Mouse (Mus musculus): Measurements from ENCODE around the gene Cdk11b. TPM values are rescaled to one million over a fixed set of nuclear protein-coding genes. Genes with fewer than 3 reads are reported as not detected.
A peak's percentile ranks its signal among the peaks of the same experiment; 100 is the strongest.

Gene Cdk11b
- 26.6 and 32.5 TPM in 2 replicates for total RNA-seq (2012; rRNA removed)
- 13.0 and 15.6 TPM in 2 replicates for total RNA-seq (2014; rRNA removed)
- 82.0 and 106 TPM in 2 replicates for polyA plus RNA-seq (2012; ENCODE audit: insufficient read length, low read depth)

- H3K27me3 ChIP-seq (replicated peaks), result no peaks in the 10 kb centered on the region
- peak within 1 kb of the TSS; percentile 83 for H3K27ac ChIP-seq (ENCODE audit: insufficient read depth, low read depth)
- in situ Hi-C loops (cut with MboI; ENCODE audit: low pct_ligation_motif_present, low pct_unique_long_range_greater_than_20kb, low sequenced_read_pairs) (no loop called here), dilution Hi-C loops (cut with MboI; ENCODE audit: extremely low pct_ligation_motif_present, extremely low pct_unique_long_range_greater_than_20kb, low sequenced_read_pairs) (no loop called here)
- peak within 1 kb of the TSS; percentile 83 for H3K9ac ChIP-seq (ENCODE audit: insufficient read depth, low read depth)
- H3K4me1 ChIP-seq (ENCODE audit: control insufficient read depth in 1 of 2, insufficient read depth in 2 of 2), result peaks cover 0 to 20% of the 10 kb centered on the region in 2 experiments; a peak in 2 of 4 replicates
- peak; percentile 99 for DNase-seq (ENCODE audit: extremely low read depth)
- H3K4me2 ChIP-seq (ENCODE audit: insufficient read depth, low read depth, poor library complexity, severe bottlenecking), result peak within 1 kb of the TSS; percentile 95
- H3K9me3 ChIP-seq (replicated peaks; ENCODE audit: low read length), result no peaks in the 10 kb centered on the region
- H3K79me2 ChIP-seq (replicated peaks; ENCODE audit: control insufficient read depth, extremely low read depth, insufficient read depth, poor library complexity, severe bottlenecking), result peaks cover 25% of the 10 kb centered on the region
- peaks cover 31 to 56% of the 10 kb centered on the region in 2 experiments for H3K36me3 ChIP-seq (replicated peaks in 1 of 2; ENCODE audit: control insufficient read depth in 1 of 2, insufficient read depth in 1 of 2, low read length in 1 of 2)
- H3K4me3 ChIP-seq (replicated peaks in 1 of 3; ENCODE audit: low read depth in 2 of 3, low read length in 2 of 3, poor library complexity in 1 of 3), result peak within 1 kb of the TSS; percentile 78 to 90 (median 81)
- TF ChIP-seq TBP (conservative IDR thresholded peaks at IDR 0.05; ENCODE audit: low read depth, low read length) (peak; percentile 80), JUND (conservative IDR thresholded peaks at IDR 0.05; ENCODE audit: low read depth, low read length) (no peak), CHD1 (IDR thresholded peaks at IDR 0.05; ENCODE audit: low read depth, low read length) (no peak), SMC3 (IDR thresholded peaks at IDR 0.05; ENCODE audit: low read depth, low read length) (no peak), GABPA (IDR thresholded peaks at IDR 0.05; ENCODE audit: insufficient replicate concordance, low read depth, low read length) (peak; percentile 80), POLR2AphosphoS2 (IDR thresholded peaks at IDR 0.05; ENCODE audit: low read depth, low read length) (peak; percentile 77; the same call in 1 of the 2 replicates), E2F4 (IDR thresholded peaks at IDR 0.05; ENCODE audit: insufficient replicate concordance, low read depth, low read length) (no peak), IRF4 (IDR thresholded peaks at IDR 0.05; ENCODE audit: low read depth, low read length) (peak; percentile 59), MEF2A (IDR thresholded peaks at IDR 0.05; ENCODE audit: borderline replicate concordance, low read depth, low read length) (peak; percentile 70), JUN (IDR thresholded peaks at IDR 0.05; ENCODE audit: insufficient read depth, low read depth, low read length) (no peak), USF1 (IDR thresholded peaks at IDR 0.05; ENCODE audit: low read depth, low read length) (no peak), CHD2 (IDR thresholded peaks at IDR 0.05; ENCODE audit: low read length) (no peak; the same call in 1 of the 2 replicates), RCOR1 (conservative IDR thresholded peaks at IDR 0.05; ENCODE audit: low read depth, low read length) (no peak), MXI1 (IDR thresholded peaks at IDR 0.05; ENCODE audit: low read depth, low read length) (peak; percentile 96), RAD21 (IDR thresholded peaks at IDR 0.05; ENCODE audit: low read depth, low read length) (no peak), HCFC1 (IDR thresholded peaks at IDR 0.05; ENCODE audit: low read depth, low read length) (peak; percentile 93), ZNF384 (IDR thresholded peaks at IDR 0.05; ENCODE audit: low read depth, low read length) (peak; percentile 87), MYC (IDR thresholded peaks at IDR 0.05; ENCODE audit: low read depth, low read length) (peak; percentile 86; the same call in 1 of the 2 replicates), USF2 (conservative IDR thresholded peaks at IDR 0.05; ENCODE audit: low read depth, low read length) (no peak), NRF1 (IDR thresholded peaks at IDR 0.05; ENCODE audit: low read depth, low read length) (peak; percentile 56), CTCF (conservative IDR thresholded peaks at IDR 0.05 in 1 of 2, IDR thresholded peaks at IDR 0.05 in 1 of 2; ENCODE audit: low read depth in 2 of 2, low read length in 2 of 2) (no peak), PAX5 (IDR thresholded peaks at IDR 0.05; ENCODE audit: low read length) (no peak), UBTF (IDR thresholded peaks at IDR 0.05; ENCODE audit: low read depth, low read length) (no peak), NELFE (IDR thresholded peaks at IDR 0.05; ENCODE audit: low read depth, low read length) (peak; percentile 91), BHLHE40 (IDR thresholded peaks at IDR 0.05; ENCODE audit: low read depth, low read length) (0 out of 2 replicates have a peak, but pooled peaks have one; percentile 9), ZKSCAN1 (IDR thresholded peaks at IDR 0.05; ENCODE audit: borderline replicate concordance, low read depth, low read length) (no peak), EP300 (IDR thresholded peaks at IDR 0.05; ENCODE audit: low read length) (no peak), ETS1 (conservative IDR thresholded peaks at IDR 0.05; ENCODE audit: low read depth, low read length) (peak; percentile 55; the same call in 1 of the 2 replicates), POLR2A (IDR thresholded peaks at IDR 0.05; ENCODE audit: low read depth, low read length) (peak; percentile 93), MAFK (IDR thresholded peaks at IDR 0.05; ENCODE audit: insufficient replicate concordance, low read length) (no peak), TCF12 (IDR thresholded peaks at IDR 0.05; ENCODE audit: low read depth, low read length) (peak; percentile 72), ZC3H11A (IDR thresholded peaks at IDR 0.05; ENCODE audit: low read depth, low read length) (no peak), ELF1 (IDR thresholded peaks at IDR 0.05; ENCODE audit: low read depth, low read length) (peak; percentile 97), MAX (IDR thresholded peaks at IDR 0.05; ENCODE audit: low read length) (peak; percentile 92), SIN3A (IDR thresholded peaks at IDR 0.05; ENCODE audit: low read length) (peak; percentile 95), ZMIZ1 (IDR thresholded peaks at IDR 0.05; ENCODE audit: low read depth, low read length) (peak; percentile 28), KAT2A (IDR thresholded peaks at IDR 0.05; ENCODE audit: insufficient replicate concordance, low read length) (peak; percentile 92)
Measured at GRCm38 (mm10) chr4:155624338-155625291, at the start of gene Cdk11b. Gene Cdk11b (plus strand): TSS chr4:155624854.

All from CH12.LX (cell line).